Mouse (Mus musculus) CD8-positive naive resting alpha-beta T cell, adult 2 months (primary cell): Measurements from ENCODE around the gene Olfr1281.
"Not testable (repeated sequence)": the region's sequence is repeated elsewhere in the genome, so short reads cannot be mapped to it uniquely, and the experiment has no call there.

Source experiments
- DNase-seq, 2 experiments: peaks; one replicate each; pipeline ENCODE4 v3.0.0; 2022; ENCODE audit warnings: low read depth in 2 of 2, low spot score in 2 of 2

Gene Olfr1281

GRCm38 (mm10) chr2:111326220-111326619, at the start of gene Olfr1281:
Gene Olfr1281, plus strand, starts transcription at chr2:111326520.
- DNase-seq = no peak

- no peak for DNase-seq
Measured at GRCm38 (mm10) chr2:111289836-111290235, 36.5 kb upstream of the Olfr1281 start, which contains the start of gene Olfr1278. Gene Olfr1278, plus strand, starts transcription at chr2:111290136.

GRCm38 (mm10) chr2:111298541-111298940, 27.8 kb upstream of the Olfr1281 start:
- DNase-seq = no peak

GRCm38 (mm10) chr2:111300374-111300773, 25.9 kb upstream of the Olfr1281 start, which contains the start of gene Olfr1279:
Gene Olfr1279, plus strand, starts transcription at chr2:111300635.
- no peak for DNase-seq

GRCm38 (mm10) chr2:111313717-111314116, 12.6 kb upstream of the Olfr1281 start, which contains the start of gene Olfr1280:
Gene Olfr1280, plus strand, starts transcription at chr2:111314017.
- no peak for DNase-seq

- not testable (repeated sequence) for DNase-seq
Measured at GRCm38 (mm10) chr2:111333721-111334120, 7.4 kb downstream of the Olfr1281 start.

- no peak for DNase-seq
Measured at GRCm38 (mm10) chr2:111335976-111336375, 9.7 kb downstream of the Olfr1281 start, which contains the start of gene Olfr1282. Gene Olfr1282, minus strand, starts transcription at chr2:111336076.

- DNase-seq = no peak
Measured at GRCm38 (mm10) chr2:111366490-111366889, 40.2 kb downstream of the Olfr1281 start, which contains the start of gene Olfr1283. Gene Olfr1283, plus strand, starts transcription at chr2:111366790.

- DNase-seq = no peak
Measured at GRCm38 (mm10) chr2:111375222-111375621, 48.9 kb downstream of the Olfr1281 start, which contains the start of gene Olfr1284. Gene Olfr1284, plus strand, starts transcription at chr2:111375522.
